Mouse (Mus musculus) spleen, embryonic (tissue): ENCODE measurements at regions not wholly inside any gene's neighbourhood (a gene's known extent, or its start where the extent isn't known, plus 50 kb on each side); places are given as distances from the start of the nearest gene placed in this dataset.

Experiments
- CTCF ChIA-PET: fragments of 350-600 bp; sonication (Branson Sonifier 250); formaldehyde crosslinking; loops from one replicate; lab custom pipeline; 2022; lab: Charles Lee

- CTCF ChIA-PET = interaction anchor here (0.6 kb wide), 1 partner anchor 19 kb away, joined by 10 read pairs; no protein-coding TSS in a partner anchor
Measured at GRCm38 (mm10) chr1:130524744-130525143, 62.2 kb upstream of the Cd55 start.

GRCm38 (mm10) chr1:130517868-130518267 is 55.3 kb upstream of the Cd55 start:
- CTCF ChIA-PET = no interaction called here

GRCm38 (mm10) chr1:130516641-130517040 is 54.1 kb upstream of the Cd55 start:
- CTCF ChIA-PET = no interaction called here

- CTCF ChIA-PET = interaction anchor here (0.6 kb wide), 1 partner anchor 17 kb away, joined by 3 read pairs; no protein-coding TSS in a partner anchor
Measured at GRCm38 (mm10) chr1:130515316-130515715, 52.8 kb upstream of the Cd55 start.

- CTCF ChIA-PET = no interaction called here
Measured at GRCm38 (mm10) chr1:130513482-130513881, 50.9 kb upstream of the Cd55 start.

GRCm38 (mm10) chr1:130512798-130513405 is 50.4 kb upstream of the Cd55 start:
- CTCF ChIA-PET = no interaction called here
